Mouse (Mus musculus) heart, embryonic 11.5 days (tissue): ENCODE measurements around the gene H2afy. TPM values are rescaled to one million over a fixed set of nuclear protein-coding genes. Genes with fewer than 3 reads are reported as not detected.

Source experiments
- ATAC-seq: fragments of 200-750 bp; cut with Nextera tagmentation; replicated peaks from 2 replicates; pipeline ENCODE4 v1.8.0; 2017; ENCODE audit warnings: moderate library complexity; ENCODE audit not compliant: insufficient number of reproducible peaks, low FRiP score, low TSS enrichment
- H3K27ac ChIP-seq: fragments of 300-500 bp; sonication (generic); 2 replicates; pipeline ENCODE4 v1.5.1; 2014; ENCODE audit warnings: mild to moderate bottlenecking, low read depth, low read length
- H3K27me3 ChIP-seq: fragments of 300-500 bp; sonication (generic); 2 replicates; pipeline ENCODE4 v1.6.1; 2014; ENCODE audit warnings: mild to moderate bottlenecking, low read length, mixed read lengths; ENCODE audit not compliant: control insufficient read depth, insufficient read depth
- H3K36me3 ChIP-seq: fragments of 300-500 bp; sonication (generic); 2 replicates; pipeline ENCODE4 v1.6.1; 2014; ENCODE audit warnings: mild to moderate bottlenecking, low read length, moderate library complexity, mixed read lengths; ENCODE audit not compliant: control insufficient read depth, insufficient read depth
- H3K4me1 ChIP-seq: fragments of 300-500 bp; sonication (generic); 2 replicates; pipeline ENCODE4 v1.6.1; 2014; ENCODE audit warnings: low read length; ENCODE audit not compliant: control insufficient read depth, insufficient read depth
- H3K4me2 ChIP-seq: fragments of 300-500 bp; sonication (generic); 2 replicates; pipeline ENCODE4 v1.6.1; 2014; ENCODE audit warnings: mild to moderate bottlenecking, moderate library complexity
- H3K4me3 ChIP-seq: fragments of 300-500 bp; sonication (generic); 2 replicates; pipeline ENCODE4 v1.5.1; 2014; ENCODE audit warnings: low read depth, low read length
- H3K9ac ChIP-seq: fragments of 300-500 bp; sonication (generic); 2 replicates; pipeline ENCODE4 v1.6.1; 2014; ENCODE audit warnings: mild to moderate bottlenecking, low read depth, low read length, moderate library complexity
- H3K9me3 ChIP-seq: fragments of 300-500 bp; sonication (generic); replicated peaks from 2 replicates; pipeline ENCODE4 v1.6.1; 2016; ENCODE audit warnings: low read length; ENCODE audit not compliant: control insufficient read depth
- WGBS: fragments of 180-500 bp; shearing (Covaris S2); extraction: QIAGEN DNeasy Blood & Tissue Kit; methylation state at CpG from one replicate; pipeline ENCODE4 v1.1.7; 2014; ENCODE audit not compliant: insufficient replicate concordance; 5-methylcytosine and 5-hydroxymethylcytosine counted together
- polyA plus RNA-seq: library from polyadenylated mRNA; unstranded; fragments of >200 nt; fragmentation: Nextera tagmentation; extraction: Ambion mirVana; gene quantifications from 2 replicates; pipeline ENCODE4 v1.2.1, GENCODE M21; 2014

Gene H2afy
- polyA plus RNA-seq, 1 experiment from 2014 or later, result 162 TPM

DNA sequence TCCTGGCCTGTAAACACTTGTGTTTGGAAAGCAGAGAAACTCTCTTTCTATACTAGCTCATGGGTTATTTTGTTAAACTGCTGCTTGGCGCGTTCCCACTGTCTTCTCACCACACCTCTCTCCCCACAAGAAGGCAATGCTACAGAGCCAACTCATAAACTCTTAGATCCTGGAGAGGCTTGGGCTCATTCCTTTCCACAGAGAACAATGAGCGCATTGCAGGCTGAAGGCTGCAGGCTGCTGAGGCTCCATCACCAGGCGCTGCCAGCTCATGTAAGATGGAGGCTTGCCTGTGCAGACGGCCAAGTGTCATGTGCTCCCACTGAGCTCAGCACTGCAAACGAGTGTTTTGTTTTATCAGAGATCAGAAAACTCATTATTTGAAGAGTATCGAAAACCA is 19.5 kb upstream of the H2afy start:
- no peak for ATAC-seq

DNA sequence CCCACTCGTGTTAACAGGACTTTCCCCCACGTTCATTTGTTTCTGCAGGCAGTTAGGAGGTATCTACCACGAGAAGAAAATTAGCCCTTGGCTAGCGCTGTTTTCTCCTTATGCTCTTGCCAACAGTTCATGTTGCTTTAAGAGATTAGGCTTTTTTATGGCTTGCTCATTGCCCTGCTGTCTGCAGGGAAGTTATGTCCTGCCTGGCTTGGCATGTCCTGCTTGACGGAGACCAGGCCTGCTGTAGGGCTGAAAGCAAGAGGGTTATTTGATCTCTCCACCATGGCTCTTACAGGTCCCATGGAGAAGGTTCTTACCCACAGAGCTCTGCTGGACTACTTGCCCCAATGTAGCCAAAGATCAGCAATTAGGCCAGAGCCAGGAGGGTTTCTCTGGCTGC is 18.9 kb upstream of the H2afy start:
- WGBS, result 26% methylated on average over 5 of the region's 5 CpGs
- ATAC-seq, result no peak
- H3K27me3 ChIP-seq, result no peaks in the 10 kb centered on the region
- no peaks in the 10 kb centered on the region for H3K9me3 ChIP-seq
- no peak overlapping the region for H3K4me3 ChIP-seq
- peaks cover 23% of the 10 kb centered on the region for H3K4me1 ChIP-seq
- H3K4me2 ChIP-seq, result no peak overlapping the region
- H3K27ac ChIP-seq, result peak overlapping the region; percentile 79
- no peak overlapping the region for H3K9ac ChIP-seq
- no peaks in the 10 kb centered on the region for H3K36me3 ChIP-seq

More for the DNA sequence above, 19.5 kb upstream of the H2afy start:
- Histone ChIP-seq H3K27me3 (no peaks in the 10 kb centered on the region), H3K4me2 (no peak overlapping the region), H3K4me3 (no peak overlapping the region), H3K36me3 (no peaks in the 10 kb centered on the region), H3K4me1 (peaks cover 26% of the 10 kb centered on the region), H3K9me3 (no peaks in the 10 kb centered on the region), H3K27ac (peak overlapping the region; percentile 79), H3K9ac (no peak overlapping the region)
- 61% methylated on average over 7 of the region's 7 CpGs for WGBS

DNA sequence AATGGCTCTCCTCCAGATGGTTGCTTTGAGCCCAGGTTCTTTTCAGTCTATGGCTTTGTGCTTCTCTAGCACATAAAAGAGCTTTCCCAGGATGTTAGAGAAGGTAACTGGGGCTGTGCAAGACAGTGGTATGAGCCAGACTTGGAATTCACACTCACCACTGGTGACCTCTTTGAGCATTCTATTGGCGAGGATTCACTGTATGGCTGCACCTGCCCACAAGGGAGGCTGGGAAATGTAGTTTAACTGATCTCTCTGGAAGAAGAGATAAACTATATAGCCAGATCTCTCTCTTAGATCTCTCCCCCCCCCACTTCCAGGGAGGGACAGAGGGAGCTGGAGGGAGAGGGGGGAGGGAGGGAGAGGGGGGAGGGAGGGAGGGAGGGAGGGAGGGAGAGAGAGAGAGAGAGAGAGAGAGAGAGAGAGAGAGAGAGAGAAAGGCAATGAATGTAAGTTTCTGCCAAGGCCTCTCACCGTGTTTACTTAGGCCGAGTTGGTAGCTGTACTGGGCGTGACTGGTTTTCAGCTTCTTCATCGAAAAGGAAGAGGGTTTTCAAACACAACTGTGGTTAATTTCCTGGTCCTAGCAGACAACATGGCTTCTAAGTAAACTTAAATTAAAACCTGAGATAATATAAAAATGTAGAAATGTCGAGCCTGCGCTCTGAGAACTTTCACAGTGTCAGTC is 16.8 kb upstream of the H2afy start:
- Histone ChIP-seq H3K36me3 (no peaks in the 10 kb centered on the region), H3K4me1 (peaks cover 10% of the 10 kb centered on the region), H3K4me2 (no peak overlapping the region), H3K4me3 (no peak overlapping the region), H3K9me3 (no peaks in the 10 kb centered on the region), H3K27me3 (no peaks in the 10 kb centered on the region), H3K27ac (no peak overlapping the region), H3K9ac (no peak overlapping the region)
- WGBS, result 71% methylated on average over 7 of the region's 7 CpGs
- no peak for ATAC-seq

DNA sequence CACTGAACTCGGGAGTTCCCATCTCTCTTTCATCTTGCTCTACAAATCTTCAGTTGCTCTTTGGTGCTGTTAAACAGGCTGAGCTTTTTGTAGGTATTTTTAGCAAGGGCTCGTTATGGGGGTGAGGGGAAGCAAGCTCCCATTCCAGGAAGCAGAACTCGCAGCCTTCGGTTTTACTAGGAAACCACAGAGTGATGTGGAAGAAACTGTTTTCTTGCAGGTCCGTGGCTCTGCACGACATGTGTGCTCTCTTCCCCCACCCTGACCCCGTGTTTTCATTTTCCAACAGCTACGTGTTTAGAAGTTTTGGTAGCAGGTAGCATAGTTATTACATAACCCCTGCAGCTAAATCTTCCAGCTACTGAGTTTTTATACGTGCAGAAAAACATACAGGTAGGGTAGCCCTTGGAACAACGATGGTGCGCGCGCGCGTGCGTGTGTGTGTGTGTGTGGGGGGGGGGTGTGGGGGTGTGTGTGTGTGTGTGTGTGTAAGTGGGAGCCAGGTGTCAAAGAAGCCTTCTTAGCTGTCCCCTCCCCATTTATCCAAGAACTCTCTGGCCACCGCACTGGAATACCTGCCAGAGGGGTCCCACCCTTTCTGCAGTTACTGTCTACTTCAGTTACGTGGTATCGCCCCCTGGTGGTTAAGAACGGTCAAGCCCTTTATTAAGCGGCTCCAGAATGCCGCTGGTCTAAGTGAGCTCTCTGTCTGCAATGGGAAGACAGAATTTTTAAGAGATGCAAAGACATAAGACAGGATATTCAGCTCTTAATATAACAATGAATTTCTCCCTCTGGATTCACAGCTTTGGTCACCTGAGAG is 15.5 kb upstream of the H2afy start:
- ATAC-seq, result no peak
- Histone ChIP-seq H3K36me3 (no peaks in the 10 kb centered on the region), H3K9me3 (no peaks in the 10 kb centered on the region), H3K27me3 (no peaks in the 10 kb centered on the region), H3K4me1 (peaks cover 10% of the 10 kb centered on the region), H3K9ac (0 out of 2 replicates have a peak overlapping the region, but pooled peaks have one; percentile 18), H3K27ac (no peak overlapping the region), H3K4me2 (peak overlapping the region; percentile 39), H3K4me3 (0 out of 2 replicates have a peak overlapping the region, but pooled peaks have one; percentile 13)
- WGBS, result 36% methylated on average over 22 of the region's 22 CpGs

DNA sequence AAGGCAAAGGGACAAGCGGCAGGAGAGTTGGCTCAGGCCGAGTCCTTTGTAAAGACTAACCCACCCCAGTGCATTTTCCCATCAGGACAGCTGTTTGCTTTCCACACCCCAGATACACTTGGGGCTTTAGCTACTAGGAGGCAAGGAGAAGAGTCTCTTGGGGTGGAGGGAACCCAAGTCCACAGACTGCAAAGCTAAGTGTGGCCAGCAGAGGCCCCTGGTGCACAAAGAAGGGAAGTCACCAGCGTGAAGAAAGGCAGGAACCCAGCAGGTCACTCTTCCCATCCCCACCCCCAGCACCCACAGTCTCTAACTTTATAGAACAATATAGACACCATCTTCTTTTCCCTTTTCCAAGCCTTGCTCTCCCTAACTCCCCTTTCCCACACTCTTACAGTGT is 9.4 kb upstream of the H2afy start:
- H3K9ac ChIP-seq, result no peak overlapping the region
- H3K4me2 ChIP-seq, result no peak overlapping the region
- no peaks in the 10 kb centered on the region for H3K4me1 ChIP-seq
- 25% methylated on average over 3 of the region's 3 CpGs for WGBS
- ATAC-seq, result no peak
- no peak overlapping the region for H3K4me3 ChIP-seq
- no peaks in the 10 kb centered on the region for H3K9me3 ChIP-seq
- H3K27me3 ChIP-seq, result no peaks in the 10 kb centered on the region
- no peak overlapping the region for H3K27ac ChIP-seq
- H3K36me3 ChIP-seq, result no peaks in the 10 kb centered on the region

DNA sequence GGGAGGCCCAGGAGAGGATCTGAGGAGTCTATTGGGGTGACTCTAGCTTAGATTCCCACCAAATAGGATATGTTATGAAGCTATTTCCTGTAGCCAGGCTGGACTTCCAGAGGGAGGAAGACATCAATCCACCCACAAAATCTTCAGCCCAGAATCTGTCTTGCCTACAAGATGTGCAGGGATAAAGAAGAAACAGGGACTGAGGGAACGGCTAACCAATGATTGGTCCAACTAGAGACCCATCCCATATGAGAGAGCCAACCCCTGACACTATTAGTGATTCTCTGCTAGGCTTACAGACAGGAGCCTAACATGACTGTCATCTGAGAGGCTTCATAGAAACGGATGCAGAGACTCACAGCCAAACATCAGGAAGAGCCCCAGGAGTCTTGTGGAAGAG is 7.9 kb upstream of the H2afy start:
- H3K27ac ChIP-seq, result no peak overlapping the region
- 63% methylated on average over 2 of the region's 2 CpGs for whole genome bisulfite sequencing
- H3K4me1 ChIP-seq, result no peaks in the 10 kb centered on the region
- H3K27me3 ChIP-seq, result no peaks in the 10 kb centered on the region
- H3K4me3 ChIP-seq, result no peak overlapping the region
- H3K9me3 ChIP-seq, result no peaks in the 10 kb centered on the region
- ATAC-seq, result no peak
- H3K9ac ChIP-seq, result no peak overlapping the region
- no peaks in the 10 kb centered on the region for H3K36me3 ChIP-seq
- H3K4me2 ChIP-seq, result no peak overlapping the region

DNA sequence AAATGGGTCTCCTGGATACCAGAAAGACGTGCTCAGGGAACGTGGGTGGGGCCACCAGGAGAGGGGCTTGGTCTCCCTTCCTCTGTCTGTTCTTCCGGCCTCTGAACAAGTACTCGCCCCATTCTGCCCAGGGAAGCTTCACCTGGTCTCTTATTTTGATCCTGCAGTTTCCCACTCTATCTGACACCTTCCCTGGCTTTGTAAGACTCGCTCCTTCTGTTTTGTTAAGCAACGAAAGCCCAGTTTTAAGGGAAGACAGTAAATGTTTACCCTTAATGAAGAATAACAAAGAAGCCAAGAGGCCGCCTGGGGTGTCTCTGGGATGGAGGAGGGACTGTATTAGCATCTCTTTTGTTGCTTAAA is 7.0 kb upstream of the H2afy start:
- H3K27ac ChIP-seq, result no peak overlapping the region
- no peaks in the 10 kb centered on the region for H3K27me3 ChIP-seq
- H3K36me3 ChIP-seq, result no peaks in the 10 kb centered on the region
- no peak overlapping the region for H3K9ac ChIP-seq
- H3K4me1 ChIP-seq, result no peaks in the 10 kb centered on the region
- no peak for ATAC-seq
- H3K4me2 ChIP-seq, result no peak overlapping the region
- 21% methylated on average over 7 of the region's 7 CpGs for WGBS
- no peaks in the 10 kb centered on the region for H3K9me3 ChIP-seq
- H3K4me3 ChIP-seq, result no peak overlapping the region

DNA sequence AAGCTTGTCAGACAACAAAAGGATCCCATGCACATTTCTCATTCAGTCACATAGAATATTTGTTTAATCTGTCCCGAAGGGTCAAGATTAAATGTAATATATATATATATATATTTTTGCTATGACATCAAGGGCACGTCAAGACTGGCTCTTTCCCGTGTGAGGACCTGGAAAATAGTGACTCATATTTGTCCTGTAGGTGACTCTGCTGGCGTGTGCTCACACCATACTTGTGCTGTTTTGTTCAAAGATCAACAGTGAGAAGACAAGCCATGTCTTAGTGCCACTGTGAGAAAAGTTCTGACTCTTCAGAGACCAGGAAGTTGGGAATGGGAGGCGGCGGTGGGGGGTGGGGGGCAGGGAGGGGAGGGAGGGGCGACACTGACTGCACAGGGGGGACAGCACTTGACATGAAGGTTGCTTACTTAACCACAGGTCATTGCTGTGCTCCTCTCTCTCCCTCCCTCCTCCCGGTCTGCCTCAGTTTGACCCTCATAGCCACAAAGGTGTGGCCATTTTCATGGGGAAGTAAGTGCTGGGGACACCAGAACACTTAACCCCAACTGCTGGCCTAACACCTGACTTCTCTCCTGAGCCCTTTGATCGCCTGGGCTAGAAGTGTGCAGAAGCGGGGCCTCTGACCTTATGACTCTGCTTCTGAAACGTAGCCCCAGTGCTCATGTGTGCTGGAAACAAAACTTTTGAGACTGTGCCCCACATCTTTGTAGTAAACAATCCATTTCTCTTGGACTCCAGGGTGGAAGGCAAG is 6.4 kb upstream of the H2afy start:
- H3K4me2 ChIP-seq, result no peak overlapping the region
- H3K27ac ChIP-seq, result no peak overlapping the region
- H3K9me3 ChIP-seq, result no peaks in the 10 kb centered on the region
- no peak for ATAC-seq
- no peaks in the 10 kb centered on the region for H3K36me3 ChIP-seq
- no peaks in the 10 kb centered on the region for H3K4me1 ChIP-seq
- no peak overlapping the region for H3K4me3 ChIP-seq
- H3K27me3 ChIP-seq, result no peaks in the 10 kb centered on the region
- 28% methylated on average over 11 of the region's 11 CpGs for WGBS
- no peak overlapping the region for H3K9ac ChIP-seq
